Mouse (Mus musculus) brain, embryonic 14.5 days (tissue): ENCODE results near the gene Hist1h2be. TPM values are rescaled to one million over a fixed set of nuclear protein-coding genes. Genes with fewer than 3 reads are reported as not detected.

Source experiments
- DNase-seq: peaks from one replicate; pipeline ENCODE4 v3.0.0-alpha.2; 2011; ENCODE audit warnings: low read depth
- CTCF ChIP-seq: fragments of 200-500 bp; IDR thresholded peaks from 2 replicates; pipeline ENCODE4 v1.5.1; 2012; ENCODE audit warnings: inconsistent platforms, mild to moderate bottlenecking, moderate library complexity, borderline replicate concordance; ENCODE audit not compliant: insufficient read depth, insufficient read length; ENCODE audit errors: extremely low read depth
- POLR2A ChIP-seq: fragments of 200-500 bp; IDR thresholded peaks from 2 replicates; pipeline ENCODE4 v1.6.1; 2012; ENCODE audit warnings: mild to moderate bottlenecking, inconsistent platforms, borderline replicate concordance; ENCODE audit not compliant: poor library complexity, insufficient read depth, insufficient read length, severe bottlenecking; ENCODE audit errors: extremely low read depth
- polyA plus RNA-seq: library from polyadenylated mRNA; depleted of rRNA; stranded (reverse); fragments of >200 nt; gene quantifications from 2 replicates; pipeline ENCODE4 v1.2.3, GENCODE M21; 2012; rRNA removed

Gene Hist1h2be
- polyA plus RNA-seq, result 3.5 TPM in 2 replicates

- TF ChIP-seq CTCF (no peak), POLR2A (peak; percentile 36; the same call in 1 of the 2 replicates)
- peak; percentile 99 for DNase-seq
Measured at GRCm38 (mm10) chr13:23620733-23621531, at the start of gene Hist1h2be. Gene Hist1h2be (minus strand): TSS chr13:23621124.

GRCm38 (mm10) chr13:23662536-23662935 is 41.6 kb upstream of the Hist1h2be start:
- DNase-seq, result no peak
- no peak for TF ChIP-seq CTCF
- no peak for TF ChIP-seq POLR2A

- DNase-seq, result no peak
- TF ChIP-seq POLR2A (no peak), CTCF (no peak)
Measured at GRCm38 (mm10) chr13:23659636-23660366, 38.9 kb upstream of the Hist1h2be start.

DNA sequence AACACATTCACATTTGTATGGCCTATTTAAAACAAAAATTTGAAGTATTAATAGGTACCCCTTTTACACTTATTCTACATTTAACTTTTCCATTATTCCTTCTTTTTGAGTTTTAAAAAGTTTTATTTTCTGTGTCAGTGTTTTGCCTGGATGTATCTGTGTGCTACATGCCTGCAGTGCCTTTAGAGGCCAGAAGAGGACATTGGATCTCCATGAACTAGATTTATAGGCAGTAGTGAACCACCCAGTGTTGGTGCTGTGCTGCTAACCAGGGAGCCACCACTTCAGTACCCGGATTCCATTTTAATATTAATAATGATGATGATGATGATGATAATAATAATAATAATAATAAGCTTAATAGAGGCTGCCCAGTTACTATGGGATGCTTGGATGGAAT is 9.7 kb upstream of the Hist1h2be start:
- TF ChIP-seq POLR2A, result no peak
- peak; percentile 42; the same call in 1 of the 2 replicates for TF ChIP-seq CTCF
- peak; percentile 15 for DNase-seq

GRCm38 (mm10) chr13:23622861-23623450 is 2.0 kb upstream of the Hist1h2be start:
- peak; percentile 56 for DNase-seq
- TF ChIP-seq CTCF (no peak), POLR2A (no peak)

DNA sequence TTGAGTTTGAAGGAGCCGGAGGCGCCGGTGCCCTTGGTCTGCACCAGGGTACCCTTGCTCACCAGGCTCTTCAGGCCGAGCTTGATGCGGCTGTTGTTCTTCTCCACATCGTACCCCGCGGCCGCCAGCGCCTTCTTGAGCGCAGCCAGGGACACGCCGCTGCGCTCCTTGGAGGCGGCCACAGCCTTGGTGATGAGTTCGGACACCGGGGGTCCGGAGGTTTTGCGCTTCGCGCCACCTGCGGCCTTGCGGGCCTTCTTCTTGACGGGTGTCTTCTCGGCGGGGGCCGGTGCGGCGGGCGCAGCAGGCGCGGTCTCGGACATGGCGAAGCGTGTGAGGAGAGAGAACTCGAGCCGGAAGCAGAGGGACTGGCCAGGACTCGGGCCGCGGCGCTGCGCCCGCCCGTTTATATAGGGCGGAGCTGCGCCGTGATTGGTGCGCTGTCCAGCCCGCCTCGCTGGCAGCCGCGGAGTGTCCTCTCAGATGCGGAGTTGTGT is 1.3 kb upstream of the Hist1h2be start, which contains the start of gene Hist1h1e:
Gene Hist1h1e, minus strand, starts transcription at position 384 of the 497 bp plus-strand sequence.
- peak; percentile 94 for TF ChIP-seq POLR2A
- peak; percentile 96 for DNase-seq

DNA sequence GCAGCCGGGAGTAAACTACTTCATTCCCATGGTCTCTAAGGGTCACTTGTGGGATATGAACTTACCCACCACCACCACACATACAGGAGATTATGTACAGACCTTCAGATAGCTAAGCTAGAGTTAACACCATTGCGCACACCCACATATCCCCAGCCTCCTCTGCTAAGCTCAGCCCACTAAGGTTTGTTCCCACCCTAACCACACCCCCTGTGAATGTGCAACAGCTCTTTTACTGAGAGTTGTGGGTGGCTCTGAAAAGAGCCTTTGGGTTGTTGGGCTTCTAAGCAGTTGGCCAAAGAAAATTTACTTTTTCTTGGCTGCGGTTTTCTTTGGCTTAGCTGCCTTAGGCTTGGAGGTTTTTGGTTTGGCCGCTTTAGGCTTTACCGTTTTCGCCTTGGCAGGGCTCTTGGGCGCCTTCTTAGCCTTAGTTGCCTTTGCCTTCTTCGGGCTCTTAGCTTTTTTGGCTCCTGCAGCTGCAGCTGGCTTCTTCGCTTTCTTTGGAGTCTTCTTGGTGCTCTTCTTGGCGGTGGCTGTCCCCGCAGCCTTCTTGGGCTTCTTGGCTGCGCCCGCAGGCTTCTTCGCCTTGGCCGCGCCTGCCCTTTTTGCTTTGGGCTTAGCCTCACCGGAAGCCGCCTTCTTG is 729 bp upstream of the Hist1h2be start:
- DNase-seq, result peak; percentile 91
- TF ChIP-seq CTCF (no peak), POLR2A (0 out of 2 replicates have a peak, but pooled peaks have one; percentile 4)

GRCm38 (mm10) chr13:23620056-23620732 is 730 bp downstream of the Hist1h2be start:
- DNase-seq, result peak; percentile 1
- TF ChIP-seq POLR2A (no peak), CTCF (no peak)

GRCm38 (mm10) chr13:23611638-23612037 is 9.3 kb downstream of the Hist1h2be start:
- DNase-seq, result no peak
- TF ChIP-seq POLR2A (no peak), CTCF (no peak)

DNA sequence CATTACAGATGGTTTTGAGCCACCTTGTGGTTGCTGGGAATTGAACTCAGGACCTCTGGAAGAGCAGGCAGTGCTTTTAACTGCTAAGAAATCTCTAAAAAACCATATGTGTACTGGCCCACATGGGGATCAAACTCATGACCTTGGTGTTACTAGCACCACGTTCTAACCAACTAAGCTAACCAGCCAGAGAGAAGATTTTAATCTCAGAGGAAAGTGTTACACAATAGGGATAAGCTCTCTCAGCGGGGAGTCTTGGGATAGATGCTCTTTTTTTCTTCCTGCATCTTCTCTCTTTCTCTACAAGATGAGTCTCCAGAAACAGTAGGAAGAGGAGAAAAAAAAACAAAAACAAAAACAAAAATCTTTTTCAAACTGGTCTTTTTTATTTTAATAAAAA is 10.5 kb downstream of the Hist1h2be start:
- DNase-seq, result no peak
- TF ChIP-seq CTCF (no peak), POLR2A (no peak)
